Mouse (Mus musculus) left cerebral cortex, adult 11 months (tissue): ENCODE data around the gene Zfp518a.
A peak's percentile ranks its signal among the peaks of the same experiment; 100 is the strongest.

ENCODE experiments used
- DNase-seq: peaks from one replicate; pipeline ENCODE4 v3.0.0; 2022; ENCODE audit warnings: low spot score

Gene Zfp518a

DNA sequence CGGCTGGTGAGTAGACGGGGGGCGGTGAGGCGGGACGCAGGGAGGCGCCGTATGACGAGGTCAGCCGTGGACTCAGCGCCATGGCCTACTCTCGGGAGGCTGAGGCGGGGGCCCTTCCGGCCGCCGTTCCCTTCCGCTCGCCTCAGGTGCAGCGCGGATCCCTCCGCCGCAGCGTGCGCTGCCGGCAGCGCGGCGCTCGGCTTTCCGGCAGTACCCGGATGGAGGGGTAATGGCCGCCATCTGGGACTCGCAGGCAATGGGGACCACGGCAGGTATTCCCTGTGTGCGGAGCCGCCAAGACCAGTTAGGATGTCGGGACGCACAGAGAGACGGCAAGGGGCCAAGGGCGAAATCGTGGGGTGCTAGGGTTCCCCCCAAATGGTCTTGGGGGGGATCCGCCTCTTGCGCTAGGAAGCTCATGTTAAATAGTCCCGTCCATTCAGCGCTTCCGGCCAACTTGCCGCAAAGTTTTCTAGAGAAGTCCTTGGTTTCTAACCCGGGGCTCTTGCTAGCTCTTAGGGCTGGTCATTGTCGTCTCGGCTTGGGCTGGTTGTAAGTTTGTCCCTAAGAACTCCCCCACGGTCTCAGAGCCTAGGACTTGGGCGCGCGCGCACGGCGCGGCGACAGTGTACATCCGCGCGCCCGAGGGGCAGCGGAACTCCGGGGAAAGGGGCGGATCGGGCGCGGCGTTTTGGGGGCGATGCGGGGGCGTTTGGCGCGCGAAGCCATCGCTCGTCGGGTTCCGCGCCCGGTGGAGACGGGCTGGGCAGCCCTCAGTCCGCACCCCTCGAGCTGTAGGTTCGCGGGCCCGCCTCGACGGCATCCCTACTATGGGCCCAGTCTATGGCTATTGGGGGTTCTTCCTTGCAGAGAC, at the start of gene Zfp518a:
Zfp518a (plus strand) TSS at position 187 of the 874 bp plus-strand sequence.
- DNase-seq: peak; percentile 67

- no peak for DNase-seq
Observed at GRCm38 (mm10) chr19:40844731-40845130, 49.8 kb upstream of the Zfp518a start.

- DNase-seq: no peak
Observed at GRCm38 (mm10) chr19:40849391-40849790, 45.1 kb upstream of the Zfp518a start.

DNA sequence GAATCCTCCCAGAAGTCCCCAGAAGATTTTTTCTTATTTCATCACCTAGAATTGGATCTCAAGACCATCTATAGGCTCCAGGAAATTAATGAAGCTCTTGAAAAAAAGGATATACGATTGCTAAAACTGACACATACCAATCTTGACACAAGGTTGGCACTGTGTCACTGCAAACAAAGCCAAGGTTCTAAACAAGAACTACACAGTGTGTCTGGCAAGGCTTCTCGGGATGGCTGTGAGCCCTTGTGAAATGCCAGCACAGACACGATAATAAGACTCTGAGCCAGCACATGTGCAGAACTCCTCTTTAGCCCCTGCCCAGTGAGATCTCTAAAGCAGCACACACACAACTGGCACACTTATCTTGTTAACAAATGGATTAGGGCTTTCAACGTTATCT, 35.0 kb upstream of the Zfp518a start:
- no peak for DNase-seq

- DNase-seq: no peak
Observed at GRCm38 (mm10) chr19:40868284-40868683, 26.2 kb upstream of the Zfp518a start.

GRCm38 (mm10) chr19:40869425-40870105, 24.9 kb upstream of the Zfp518a start:
- no peak for DNase-seq

DNA sequence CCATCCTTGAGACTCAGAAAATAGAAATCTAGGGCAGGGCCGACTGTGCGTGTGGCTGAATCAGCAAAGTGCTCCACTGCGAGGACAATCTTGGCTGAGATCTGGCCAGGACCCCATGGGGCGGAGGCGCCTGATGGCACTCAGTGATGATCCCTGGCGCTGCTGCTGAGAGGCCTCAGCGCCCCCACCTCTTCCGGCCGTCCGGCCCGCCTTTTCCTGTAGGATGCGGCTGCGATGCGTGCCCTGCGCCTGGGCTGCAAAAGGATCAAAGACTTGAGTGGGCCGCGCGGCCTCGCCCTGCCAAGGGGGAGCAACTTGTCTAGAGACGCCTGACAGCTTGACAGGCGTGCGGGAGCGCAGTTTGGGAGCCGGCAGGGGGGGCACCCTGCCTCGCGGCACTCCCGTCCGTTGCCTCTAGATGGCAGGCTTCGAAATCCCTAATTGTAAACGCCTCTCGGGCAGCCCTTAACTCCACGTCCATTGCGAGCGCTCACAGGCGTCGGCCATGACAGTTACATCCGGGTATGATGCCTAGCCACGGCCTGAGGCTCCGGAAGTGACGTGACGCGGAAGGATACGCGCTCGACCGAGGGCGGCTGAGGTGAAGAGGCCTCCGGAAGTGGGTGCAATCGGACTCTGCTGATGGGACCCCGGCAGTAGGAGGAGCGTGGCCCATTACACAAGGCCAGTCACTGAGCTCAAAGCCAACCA, 21.4 kb upstream of the Zfp518a start:
- DNase-seq: peak; percentile 86

DNA sequence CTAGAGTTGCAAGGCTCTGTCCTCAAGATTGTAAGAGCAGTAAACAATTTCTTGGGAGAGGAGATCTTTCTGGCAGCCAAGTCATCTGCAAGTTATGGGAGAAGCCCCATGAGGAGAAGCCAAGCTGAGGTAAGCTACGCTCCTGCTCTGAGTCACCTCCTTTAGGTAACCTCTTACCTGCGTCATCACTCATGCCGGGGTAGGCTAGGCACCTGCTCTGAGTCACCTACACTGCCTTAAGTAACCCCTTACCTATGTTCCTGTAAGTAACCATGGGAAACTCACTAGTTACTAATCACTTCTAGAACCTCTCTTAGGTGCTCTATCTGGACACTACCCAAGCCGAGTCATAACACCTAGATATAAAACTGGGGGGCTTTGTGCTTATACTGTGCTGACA, 12.8 kb upstream of the Zfp518a start:
- DNase-seq: no peak

DNA sequence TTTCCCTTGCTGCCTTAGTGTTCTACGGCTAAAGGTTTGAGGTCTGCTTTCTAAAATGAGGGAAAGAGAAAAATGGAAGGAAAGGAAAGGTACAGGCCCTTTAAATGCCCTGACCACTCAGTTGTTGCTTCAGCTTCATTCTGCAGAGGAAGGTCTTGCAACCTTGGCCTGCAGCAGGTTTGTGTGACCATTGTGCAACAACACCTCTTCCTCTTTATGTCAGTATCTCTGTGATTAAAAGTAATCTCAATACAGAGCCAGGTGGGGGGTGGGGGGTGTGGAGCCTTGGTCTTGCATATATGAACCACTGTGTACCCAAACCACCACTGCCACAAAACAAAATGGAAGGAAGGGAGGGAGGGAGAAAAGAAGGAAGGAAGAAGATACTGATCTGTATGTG, 5.6 kb upstream of the Zfp518a start:
- DNase-seq: no peak

GRCm38 (mm10) chr19:40894071-40894506, 416 bp upstream of the Zfp518a start:
- no peak for DNase-seq

- no peak for DNase-seq
Observed at GRCm38 (mm10) chr19:40895393-40895703, 843 bp downstream of the Zfp518a start.

DNA sequence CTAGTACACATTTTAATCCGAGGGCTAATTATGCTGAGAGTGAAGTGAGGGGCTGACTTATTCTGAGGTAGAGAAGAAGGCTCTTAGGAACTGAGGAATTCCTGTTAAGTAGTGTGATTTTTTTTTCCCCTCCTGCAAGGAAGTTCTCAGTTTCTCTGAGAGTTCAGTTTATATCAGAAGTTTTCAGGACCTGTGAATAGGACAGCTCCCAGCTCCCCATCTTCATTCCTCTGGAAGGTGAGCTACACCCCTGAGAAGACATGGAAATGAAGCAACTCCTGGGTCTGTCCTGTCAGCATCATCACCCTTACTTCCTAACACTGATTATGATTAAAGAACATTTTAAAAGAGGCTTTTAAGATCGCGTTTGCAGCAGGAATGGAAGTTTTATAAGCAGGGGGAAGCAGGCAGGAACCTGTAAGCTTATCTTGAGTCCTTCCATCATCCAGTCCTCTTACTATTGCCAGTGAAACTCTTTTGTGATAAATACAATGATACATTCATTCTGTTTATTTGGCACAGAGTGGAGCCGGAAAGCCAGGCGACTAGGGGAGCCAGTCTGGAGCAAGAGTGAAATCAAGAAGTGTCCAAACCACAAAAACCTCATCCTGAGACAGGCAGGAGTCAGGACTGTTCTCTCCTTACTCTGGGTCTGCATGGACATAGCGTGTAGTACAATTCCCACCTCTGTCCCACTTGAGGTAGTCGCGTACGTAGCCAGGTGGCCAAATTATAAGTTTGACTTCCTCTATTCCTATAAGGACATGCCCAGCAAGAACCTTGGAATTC, 37.3 kb downstream of the Zfp518a start:
- no peak for DNase-seq

- DNase-seq: no peak
Observed at GRCm38 (mm10) chr19:40935376-40935775, 40.9 kb downstream of the Zfp518a start.

GRCm38 (mm10) chr19:40936038-40936437, 41.5 kb downstream of the Zfp518a start:
- DNase-seq: no peak

DNA sequence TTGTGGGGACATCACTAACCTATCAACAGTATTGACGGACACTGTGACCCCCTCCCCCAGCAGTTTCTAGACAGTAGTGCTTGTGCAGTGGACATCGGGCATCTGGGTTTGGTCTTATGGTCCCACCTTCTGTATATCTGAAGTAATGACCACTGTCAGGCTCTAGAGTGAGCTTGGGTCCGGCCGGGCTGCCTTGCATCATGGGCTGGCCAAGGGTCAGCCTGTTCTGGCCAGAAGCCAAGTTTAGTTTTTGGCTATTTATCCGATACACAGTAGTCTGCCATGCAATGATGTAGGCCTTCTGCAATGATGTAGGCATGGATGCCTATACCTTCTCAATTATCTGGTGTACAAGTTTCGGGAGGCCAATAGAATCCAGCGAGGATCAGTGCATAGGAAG, 49.0 kb downstream of the Zfp518a start:
- DNase-seq: no peak

- DNase-seq: no peak
Observed at GRCm38 (mm10) chr19:40946937-40947577, 52.6 kb downstream of the Zfp518a start.

GRCm38 (mm10) chr19:40958981-40959380, 64.5 kb downstream of the Zfp518a start:
- no peak for DNase-seq

GRCm38 (mm10) chr19:40962988-40963387, 68.5 kb downstream of the Zfp518a start:
- DNase-seq: no peak

DNA sequence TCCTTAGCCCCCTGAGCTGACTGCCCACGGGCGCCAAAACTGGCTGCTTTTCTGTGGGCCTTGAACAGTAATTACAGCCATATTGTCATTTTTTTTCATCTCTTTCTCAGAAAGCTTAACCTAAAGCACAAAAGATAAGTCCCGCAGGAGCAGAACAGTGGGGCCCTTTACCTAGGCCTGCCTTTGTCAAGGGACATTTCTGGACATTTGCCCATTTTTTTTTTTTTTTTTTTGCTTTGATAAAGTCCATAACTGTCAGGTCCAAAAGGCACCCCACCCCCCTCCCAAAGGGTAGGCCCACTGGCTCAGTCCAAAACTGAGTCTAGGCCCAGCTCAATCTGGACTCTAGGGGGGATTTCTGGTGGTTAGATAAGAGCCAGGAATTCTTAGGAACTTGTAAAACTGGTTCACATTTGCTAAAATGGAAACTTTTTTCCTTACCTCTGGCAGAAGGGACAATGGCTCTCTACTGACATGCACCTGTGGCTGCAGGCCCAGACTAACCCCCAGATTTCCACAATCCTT, 69.9 kb downstream of the Zfp518a start:
- no peak for DNase-seq

- DNase-seq: no peak
Observed at GRCm38 (mm10) chr19:40964936-40965850, 70.7 kb downstream of the Zfp518a start.
